Mouse (Mus musculus) heart, embryonic 15.5 days (tissue): ENCODE measurements around the gene C8g. TPM values are rescaled to one million over a fixed set of nuclear protein-coding genes. Genes with fewer than 3 reads are reported as not detected.

Experiments used
- ATAC-seq: fragments of 200-750 bp; cut with Nextera tagmentation; replicated peaks from 2 replicates; pipeline ENCODE4 v1.8.0; 2017; ENCODE audit warnings: low read depth, moderate TSS enrichment; ENCODE audit not compliant: insufficient number of reproducible peaks, insufficient read depth, low FRiP score
- H3K27ac ChIP-seq: fragments of 300-500 bp; sonication (generic); 2 replicates; pipeline ENCODE4 v1.5.1; 2015; ENCODE audit warnings: mild to moderate bottlenecking, inconsistent platforms
- H3K27me3 ChIP-seq: fragments of 300-500 bp; sonication (generic); 2 replicates; pipeline ENCODE4 v1.6.1; 2015; ENCODE audit warnings: inconsistent platforms
- H3K36me3 ChIP-seq: fragments of 300-500 bp; sonication (generic); 2 replicates; pipeline ENCODE4 v1.6.1; 2015; ENCODE audit warnings: mild to moderate bottlenecking, inconsistent platforms
- H3K4me1 ChIP-seq: fragments of 300-500 bp; sonication (generic); replicated peaks from 2 replicates; pipeline ENCODE4 v1.6.1; 2015; ENCODE audit warnings: inconsistent platforms
- H3K4me2 ChIP-seq: fragments of 300-500 bp; sonication (generic); 2 replicates; pipeline ENCODE4 v1.6.1; 2015; ENCODE audit warnings: inconsistent platforms, mild to moderate bottlenecking, moderate library complexity
- H3K4me3 ChIP-seq: fragments of 300-500 bp; sonication (generic); 2 replicates; pipeline ENCODE4 v1.5.1; 2015; ENCODE audit warnings: mild to moderate bottlenecking, inconsistent platforms
- H3K9ac ChIP-seq: fragments of 300-500 bp; sonication (generic); 2 replicates; pipeline ENCODE4 v1.6.1; 2015; ENCODE audit warnings: mild to moderate bottlenecking, inconsistent platforms
- H3K9me3 ChIP-seq: fragments of 300-500 bp; sonication (generic); replicated peaks from 2 replicates; pipeline ENCODE4 v1.6.1; 2016; ENCODE audit warnings: inconsistent platforms
- WGBS: fragments of 180-500 bp; shearing (Covaris S2); methylation state at CpG from one replicate; pipeline ENCODE4 v1.1.7; 2015; ENCODE audit warnings: mixed read lengths; 5-methylcytosine and 5-hydroxymethylcytosine counted together
- polyA plus RNA-seq: library from polyadenylated mRNA; unstranded; fragments of >200 nt; fragmentation: Nextera tagmentation; extraction: Ambion mirVana; gene quantifications from 2 replicates; pipeline ENCODE4 v1.2.1, GENCODE M21; 2015

The C8g gene
- polyA plus RNA-seq, 1 experiment from 2014 or later, result 3.5 TPM

GRCm38 (mm10) chr2:25461407-25461806 is 40.1 kb downstream of the C8g start:
- no peaks in the 10 kb centered on the region for H3K27me3 ChIP-seq
- peaks cover 36% of the 10 kb centered on the region for H3K4me1 ChIP-seq
- no peaks in the 10 kb centered on the region for H3K36me3 ChIP-seq
- H3K4me3 ChIP-seq, result peak overlapping the region; percentile 67
- H3K27ac ChIP-seq, result peak overlapping the region; percentile 92
- WGBS, result 21% methylated on average over 3 of the region's 3 CpGs
- peak overlapping the region; percentile 57 for H3K9ac ChIP-seq
- ATAC-seq, result no peak
- peak overlapping the region; percentile 85 for H3K4me2 ChIP-seq
- no peaks in the 10 kb centered on the region for H3K9me3 ChIP-seq

GRCm38 (mm10) chr2:25460551-25461309 is 40.8 kb downstream of the C8g start, which contains the start of gene Paxx:
Paxx (minus strand) TSS chr2:25461094.
- peak within 1 kb of the TSS; percentile 92 for H3K27ac ChIP-seq
- WGBS, result under 1% methylated on average over 48 of the region's 48 CpGs
- peak; percentile 90 for ATAC-seq
- no peaks in the 10 kb centered on the region for H3K27me3 ChIP-seq
- H3K9ac ChIP-seq, result peak within 1 kb of the TSS; percentile 72
- H3K4me1 ChIP-seq, result peaks cover 40% of the 10 kb centered on the region
- peak within 1 kb of the TSS; percentile 67 for H3K4me3 ChIP-seq
- no peaks in the 10 kb centered on the region for H3K36me3 ChIP-seq
- H3K4me2 ChIP-seq, result peak within 1 kb of the TSS; percentile 85
- no peaks in the 10 kb centered on the region for H3K9me3 ChIP-seq

GRCm38 (mm10) chr2:25460135-25460534 is 41.4 kb downstream of the C8g start:
- WGBS, result 24% methylated on average over 5 of the region's 5 CpGs
- H3K4me1 ChIP-seq, result peaks cover 38% of the 10 kb centered on the region
- H3K27me3 ChIP-seq, result no peaks in the 10 kb centered on the region
- no peaks in the 10 kb centered on the region for H3K36me3 ChIP-seq
- peak overlapping the region; percentile 72 for H3K9ac ChIP-seq
- peak overlapping the region; percentile 92 for H3K27ac ChIP-seq
- H3K4me3 ChIP-seq, result peak overlapping the region; percentile 67
- H3K9me3 ChIP-seq, result no peaks in the 10 kb centered on the region
- no peak for ATAC-seq
- peak overlapping the region; percentile 85 for H3K4me2 ChIP-seq

GRCm38 (mm10) chr2:25458911-25459310 is 42.6 kb downstream of the C8g start:
- Histone ChIP-seq H3K4me2 (no peak overlapping the region), H3K27ac (no peak overlapping the region)

GRCm38 (mm10) chr2:25457022-25457896 is 44.3 kb downstream of the C8g start:
- H3K27ac ChIP-seq, result no peak overlapping the region
- H3K4me3 ChIP-seq, result no peak overlapping the region
- 83% methylated on average over 9 of the region's 9 CpGs for WGBS
- H3K9me3 ChIP-seq, result no peaks in the 10 kb centered on the region
- no peaks in the 10 kb centered on the region for H3K27me3 ChIP-seq
- no peak overlapping the region for H3K9ac ChIP-seq
- no peak for ATAC-seq
- no peak overlapping the region for H3K4me2 ChIP-seq
- no peaks in the 10 kb centered on the region for H3K36me3 ChIP-seq
- peaks cover 38% of the 10 kb centered on the region for H3K4me1 ChIP-seq

More at GRCm38 (mm10) chr2:25458911-25459310, 42.6 kb downstream of the C8g start:
- ATAC-seq, result no peak
- Histone ChIP-seq H3K4me1 (peaks cover 38% of the 10 kb centered on the region), H3K9me3 (no peaks in the 10 kb centered on the region), H3K27me3 (no peaks in the 10 kb centered on the region), H3K36me3 (no peaks in the 10 kb centered on the region), H3K4me3 (no peak overlapping the region), H3K9ac (no peak overlapping the region)
- 65% methylated on average over 5 of the region's 5 CpGs for WGBS

GRCm38 (mm10) chr2:25456205-25456953 is 45.1 kb downstream of the C8g start, which contains the start of gene Clic3:
Clic3 (plus strand) TSS chr2:25456838.
- no peaks in the 10 kb centered on the region for H3K9me3 ChIP-seq
- ATAC-seq, result no peak
- peaks cover 34% of the 10 kb centered on the region for H3K4me1 ChIP-seq
- no peak within 1 kb of the TSS for H3K9ac ChIP-seq
- H3K4me3 ChIP-seq, result no peak within 1 kb of the TSS
- WGBS, result 46% methylated on average over 14 of the region's 14 CpGs
- no peak within 1 kb of the TSS for H3K27ac ChIP-seq
- no peaks in the 10 kb centered on the region for H3K27me3 ChIP-seq
- H3K36me3 ChIP-seq, result no peaks in the 10 kb centered on the region
- H3K4me2 ChIP-seq, result no peak within 1 kb of the TSS

GRCm38 (mm10) chr2:25452951-25453350 is 48.6 kb downstream of the C8g start:
- 46% methylated on average over 1 of the region's 1 CpGs for WGBS
- no peak overlapping the region for H3K9ac ChIP-seq

GRCm38 (mm10) chr2:25450853-25451647 is 50.5 kb downstream of the C8g start:
- H3K9me3 ChIP-seq, result no peaks in the 10 kb centered on the region
- H3K9ac ChIP-seq, result no peak overlapping the region
- H3K27me3 ChIP-seq, result no peaks in the 10 kb centered on the region
- no peak overlapping the region for H3K4me2 ChIP-seq
- H3K27ac ChIP-seq, result no peak overlapping the region
- H3K36me3 ChIP-seq, result peaks cover 6% of the 10 kb centered on the region; the same call in 1 of the 2 replicates
- no peak for ATAC-seq
- H3K4me1 ChIP-seq, result peaks cover 4% of the 10 kb centered on the region
- H3K4me3 ChIP-seq, result no peak overlapping the region
- 75% methylated on average over 8 of the region's 8 CpGs for WGBS

More at GRCm38 (mm10) chr2:25452951-25453350, 48.6 kb downstream of the C8g start:
- no peak overlapping the region for H3K4me3 ChIP-seq
- no peak overlapping the region for H3K4me2 ChIP-seq
- ATAC-seq, result no peak
- no peak overlapping the region for H3K27ac ChIP-seq
- peaks cover 11% of the 10 kb centered on the region for H3K4me1 ChIP-seq
- no peaks in the 10 kb centered on the region for H3K27me3 ChIP-seq
- H3K9me3 ChIP-seq, result no peaks in the 10 kb centered on the region
- no peaks in the 10 kb centered on the region for H3K36me3 ChIP-seq
